Mouse (Mus musculus) left cerebral cortex, postnatal 25 days (tissue): ENCODE results near the gene Tmem185b. TPM values are rescaled to one million over a fixed set of nuclear protein-coding genes. Genes with fewer than 3 reads are reported as not detected.

Experiments used
- DNase-seq, 2 experiments: peaks; one replicate each; pipeline ENCODE4 v3.0.0; 2022; ENCODE audit warnings: low spot score in 2 of 2, mixed read lengths in 1 of 2
- intact Hi-C: fragments of 180-260 bp; cut with DNase I; formaldehyde crosslinking; loops from one replicate; pipeline ENCODE4 v1.15.1; 2025
- total RNA-seq, 2 experiments: library from RNA; stranded (reverse); gene quantifications; 2 replicates each; pipeline ENCODE4 v1.2.3; 2021

The Tmem185b gene
- total RNA-seq = 10 to 100 TPM; 13.9 to 18.5 TPM

DNA sequence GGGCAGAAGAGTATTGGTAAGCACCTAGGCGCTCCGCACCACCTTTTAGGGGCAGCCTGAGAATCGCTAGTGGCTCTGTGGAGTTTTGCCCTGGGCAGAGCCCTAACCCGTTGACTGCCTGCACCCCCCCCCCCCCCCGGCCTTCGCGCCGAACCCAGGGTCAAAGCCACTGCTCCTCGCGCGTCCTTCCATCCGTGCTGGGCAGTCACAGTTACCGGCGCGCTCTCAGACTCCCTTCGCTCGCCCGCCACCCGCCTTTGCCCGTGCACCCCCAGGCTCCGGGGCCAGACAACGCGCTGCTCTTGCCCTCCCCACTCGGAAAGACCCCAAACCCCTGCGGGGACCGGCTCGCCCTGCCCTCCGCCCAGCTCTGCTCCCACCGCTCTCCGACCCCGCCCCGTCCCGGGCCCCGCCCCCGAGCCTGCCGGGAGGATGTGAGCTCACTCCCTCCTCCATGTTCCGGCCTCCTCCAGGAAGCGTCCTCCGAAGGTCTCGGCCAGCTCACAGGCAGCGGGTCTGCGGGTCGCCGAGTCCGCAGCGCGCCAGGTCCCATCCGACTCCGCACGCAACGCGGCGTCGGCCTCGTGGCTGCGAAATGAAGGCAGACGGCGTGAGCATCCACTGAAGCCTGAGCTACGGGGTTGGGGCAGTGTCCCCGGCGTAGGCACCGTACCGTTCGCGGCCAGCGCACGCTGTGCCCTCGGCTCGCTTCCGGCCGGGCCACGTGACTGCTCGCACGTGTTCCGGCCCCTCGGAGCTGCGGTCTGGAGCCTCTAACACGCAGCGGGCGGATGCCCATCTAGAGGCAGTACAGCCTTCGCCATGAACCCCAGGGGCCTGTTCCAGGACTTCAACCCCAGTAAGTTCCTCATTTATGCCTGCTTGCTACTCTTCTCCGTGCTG lies at the start of gene Tmem185b:
TSS of gene Tmem185b (plus strand) at position 472 of the 903 bp plus-strand sequence.
- intact Hi-C loops = no loop called here

DNA sequence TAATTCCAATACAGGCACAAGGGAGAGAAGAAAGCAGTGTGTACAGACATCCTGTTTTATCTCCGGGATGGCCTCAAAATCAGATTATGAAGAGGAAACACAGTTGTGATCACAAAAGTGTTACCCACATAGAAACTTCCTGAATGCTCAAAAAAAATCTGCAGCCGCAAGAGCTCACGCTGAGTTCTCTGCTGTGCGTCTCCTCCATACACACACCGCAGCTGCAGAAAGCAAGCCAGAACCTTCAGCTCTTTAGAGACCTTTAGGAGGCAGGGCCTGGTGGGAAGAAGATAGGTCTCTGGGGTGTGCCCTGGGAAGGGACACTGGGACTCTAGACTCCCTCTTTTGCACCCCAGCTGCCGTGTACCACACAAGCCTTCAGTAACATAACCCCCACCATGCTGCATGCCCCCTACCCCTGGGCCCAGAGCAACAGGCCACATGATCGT lies 49.0 kb upstream of the Tmem185b start:
- intact Hi-C loops = no loop called here

More for the DNA sequence above, at the start of gene Tmem185b:
- DNase-seq = peak; percentile 85 to 88

DNA sequence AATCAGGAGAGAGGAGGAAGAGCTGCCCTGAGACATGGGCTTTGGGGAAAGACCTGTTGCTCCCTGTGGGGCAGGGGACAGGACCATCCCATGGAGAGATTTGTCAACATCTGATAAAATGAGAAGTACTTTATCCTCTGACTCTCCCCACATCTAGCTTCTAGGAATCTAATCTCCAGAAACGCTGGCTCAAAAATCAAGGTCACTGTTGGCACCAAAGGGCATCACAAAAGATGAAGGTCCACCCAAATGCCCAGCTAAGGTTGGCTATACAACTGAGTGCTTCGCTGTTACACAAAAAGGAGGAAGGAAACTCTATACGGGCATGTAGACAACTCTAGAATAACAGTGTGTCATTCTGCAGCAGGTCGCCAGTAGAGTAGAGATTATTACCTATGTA lies 46.3 kb upstream of the Tmem185b start:
- intact Hi-C loops = loop anchor here (5.0 kb wide), 1 partner anchor 387 kb away; no protein-coding TSS in a partner anchor
- no peak for DNase-seq

More for the DNA sequence above, 49.0 kb upstream of the Tmem185b start:
- DNase-seq = no peak

DNA sequence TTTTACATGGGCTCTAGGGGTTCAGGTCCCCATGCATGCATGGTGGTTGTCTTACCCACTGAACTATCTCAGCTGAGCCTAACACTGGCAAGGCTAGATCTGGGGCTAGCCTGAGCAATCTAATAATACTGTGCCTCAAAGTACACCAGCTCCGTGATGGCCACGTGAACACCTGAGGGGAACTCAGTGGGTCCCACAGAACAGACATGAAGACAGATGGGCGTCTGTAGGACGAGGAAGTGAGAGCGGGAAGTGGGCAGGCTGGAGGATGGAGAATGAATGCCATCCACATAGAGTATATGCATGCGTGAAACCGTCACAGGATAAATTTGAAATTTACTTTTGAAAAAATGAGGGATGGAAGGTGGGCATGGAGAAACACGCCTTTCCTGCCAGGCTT lies 45.3 kb upstream of the Tmem185b start:
- no peak for DNase-seq
- intact Hi-C loops = loop anchor here (5.0 kb wide), 1 partner anchor 388 kb away; no protein-coding TSS in a partner anchor

DNA sequence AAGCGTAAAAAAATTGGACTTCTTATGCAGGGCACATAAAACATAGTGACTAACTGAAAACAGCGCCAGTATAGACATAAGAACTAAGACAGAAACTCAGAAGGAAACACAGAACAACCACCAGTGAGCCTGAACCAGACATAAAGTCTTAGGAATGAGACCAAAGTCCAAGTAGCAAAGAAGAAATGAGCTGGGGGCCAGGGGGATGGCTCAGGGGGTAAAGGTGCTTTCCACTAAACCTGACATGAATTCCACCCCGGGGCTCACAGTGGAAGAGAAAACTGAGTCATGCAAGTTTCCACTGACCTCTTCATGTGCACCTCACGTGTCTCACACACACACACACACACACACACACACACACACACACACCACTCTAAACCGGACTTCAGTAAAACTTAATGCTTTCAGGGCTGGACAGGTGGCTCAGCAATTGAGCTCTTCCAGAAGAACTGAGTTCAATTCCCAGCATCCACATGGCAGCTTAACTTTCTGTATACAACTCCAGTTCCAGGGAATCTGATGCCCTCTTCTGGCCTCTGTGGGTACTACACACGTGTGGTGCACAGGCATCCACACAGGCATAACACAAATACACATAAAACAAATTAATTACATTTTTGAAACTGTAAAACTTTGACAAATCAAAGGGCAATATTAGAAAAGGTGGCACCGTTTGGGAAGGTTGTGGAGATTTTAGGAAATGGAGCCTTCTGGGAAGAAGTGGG lies 44.6 kb upstream of the Tmem185b start:
- DNase-seq = no peak
- intact Hi-C loops = loop anchor here (5.0 kb wide), 1 partner anchor 389 kb away; no protein-coding TSS in a partner anchor

DNA sequence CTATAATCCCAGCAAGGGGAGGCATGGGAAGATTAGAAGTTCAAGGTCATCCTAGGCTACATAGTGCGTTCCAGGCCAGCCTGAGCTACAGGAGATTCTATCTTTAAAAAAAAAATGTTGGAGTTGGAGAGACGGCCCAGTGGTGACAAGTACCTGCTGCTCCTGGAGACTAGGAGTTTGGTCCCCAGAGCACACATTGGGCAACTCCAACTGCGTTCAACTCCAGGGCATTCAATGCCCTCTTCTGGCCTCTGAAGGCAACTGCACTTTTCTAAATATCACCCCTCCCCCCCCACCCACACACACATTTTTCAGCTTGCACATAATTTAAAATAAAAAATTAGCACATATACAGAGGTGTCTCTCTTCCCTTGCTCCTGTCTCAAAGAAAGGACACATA lies 43.1 kb upstream of the Tmem185b start:
- intact Hi-C loops = loop anchor here (5.0 kb wide), 1 partner anchor 391 kb away; no protein-coding TSS in a partner anchor
- DNase-seq = no peak

DNA sequence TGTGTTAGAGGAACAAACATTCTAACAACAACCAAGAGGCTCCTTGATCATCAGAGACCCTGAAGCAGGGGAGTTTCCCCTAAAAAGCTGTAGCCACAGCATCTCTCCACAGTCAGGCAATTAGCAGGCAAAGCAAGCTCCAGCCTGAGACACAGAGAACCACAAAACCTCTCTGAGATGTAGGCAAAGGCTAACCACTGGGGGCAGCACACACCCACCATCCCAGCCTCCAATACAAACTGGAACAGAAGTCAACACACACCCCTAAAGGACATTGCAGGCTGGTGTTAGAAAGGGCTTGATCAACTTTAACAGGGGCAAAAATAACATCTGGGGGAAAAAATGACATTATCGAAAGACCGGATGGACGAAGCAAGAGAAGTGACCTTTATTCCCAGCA lies 41.5 kb upstream of the Tmem185b start:
- no peak for DNase-seq
- intact Hi-C loops = loop anchor here (5.0 kb wide), 1 partner anchor 392 kb away; no protein-coding TSS in a partner anchor

DNA sequence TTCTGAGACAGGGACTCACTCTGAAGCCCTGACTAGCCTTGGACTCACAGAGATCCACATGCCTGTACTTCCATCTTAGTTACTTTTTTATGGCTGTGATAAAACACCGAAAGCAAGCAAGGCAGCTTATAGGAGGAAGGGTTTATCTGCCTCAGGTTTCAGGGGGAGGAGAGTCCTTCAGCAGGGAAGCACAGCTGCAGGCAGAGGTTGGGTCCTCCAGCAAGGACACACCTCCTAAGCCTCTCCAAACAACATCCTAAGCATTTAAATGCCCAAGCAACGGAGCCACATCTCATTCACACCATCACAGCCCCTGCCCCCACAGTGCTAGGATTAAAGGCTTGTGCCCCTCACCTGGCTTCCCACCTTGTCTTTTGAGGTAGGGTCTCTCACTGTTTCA lies 40.1 kb upstream of the Tmem185b start:
- intact Hi-C loops = no loop called here
- DNase-seq = no peak

DNA sequence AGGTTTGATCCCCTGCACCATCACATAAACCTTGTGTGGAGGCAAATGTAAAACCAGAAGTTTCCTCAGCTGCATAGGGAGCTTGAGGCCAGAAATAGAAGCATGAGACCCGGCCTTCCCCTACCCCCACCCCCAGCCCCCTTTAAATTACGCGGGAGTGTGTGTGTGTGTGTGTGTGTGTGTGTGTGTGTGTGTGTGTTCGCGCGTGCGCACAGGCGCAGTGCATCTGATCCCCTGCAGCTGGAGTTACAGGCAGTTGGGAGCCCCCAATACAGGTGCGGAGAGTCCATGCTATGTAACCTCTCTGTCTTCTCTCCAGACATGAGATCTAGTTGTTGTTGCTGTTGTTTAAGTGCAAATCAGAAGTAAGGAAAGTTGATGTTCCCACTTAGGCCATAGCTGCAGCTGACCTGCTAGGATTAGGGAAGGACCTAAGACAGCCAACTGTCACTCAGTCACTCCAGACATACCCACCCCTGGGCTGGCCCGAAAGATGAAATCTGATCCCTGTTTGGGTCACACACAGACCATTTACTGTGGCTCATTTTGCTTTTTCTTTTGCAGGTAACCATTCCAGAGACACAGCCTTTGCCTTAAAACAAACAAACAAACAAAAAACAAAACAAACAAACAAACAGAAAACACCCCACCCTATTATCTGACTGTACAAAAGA lies 37.9 kb upstream of the Tmem185b start:
- no peak for DNase-seq
- intact Hi-C loops = no loop called here

DNA sequence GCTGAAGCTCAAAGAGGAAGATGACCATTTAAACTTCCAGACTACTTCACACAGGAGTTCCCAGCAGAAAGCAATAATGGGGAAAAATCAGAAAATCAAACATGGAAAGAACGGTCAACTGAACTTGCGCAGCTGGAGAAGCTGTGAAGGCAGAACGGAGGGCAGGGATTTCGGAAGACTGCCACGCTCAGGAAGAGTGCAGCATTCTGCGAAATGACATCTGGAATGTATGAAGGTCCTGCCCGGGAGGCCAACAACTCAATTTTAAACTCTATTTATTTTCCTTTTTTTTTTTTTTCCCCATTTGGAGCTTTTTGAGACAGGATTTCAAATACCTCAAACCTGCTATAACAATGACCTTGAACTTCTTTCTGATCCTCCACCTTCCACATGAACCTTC lies 35.2 kb upstream of the Tmem185b start:
- intact Hi-C loops = no loop called here
- no peak for DNase-seq

DNA sequence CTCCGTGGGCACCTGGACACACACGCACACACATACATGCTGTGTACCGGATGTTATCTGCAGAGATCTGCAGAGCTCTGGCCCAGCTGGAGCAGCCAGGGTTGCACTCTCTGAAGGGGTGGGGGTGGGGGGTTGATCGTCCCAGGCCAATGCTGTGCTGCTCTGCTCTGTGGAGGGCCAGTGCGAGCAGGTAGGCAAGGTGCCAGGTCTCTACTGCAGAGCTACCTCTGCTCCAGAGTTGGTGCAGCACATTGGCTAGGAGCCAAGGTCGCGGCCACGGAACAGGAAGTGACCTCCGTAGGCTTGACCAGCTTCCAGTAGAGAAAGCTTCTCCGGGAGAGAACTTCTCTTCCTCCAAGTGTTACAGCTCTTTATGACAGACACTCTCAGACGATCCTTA lies 33.9 kb upstream of the Tmem185b start:
- peak in 1 of 2 experiments; percentile 28 for DNase-seq
- intact Hi-C loops = no loop called here

DNA sequence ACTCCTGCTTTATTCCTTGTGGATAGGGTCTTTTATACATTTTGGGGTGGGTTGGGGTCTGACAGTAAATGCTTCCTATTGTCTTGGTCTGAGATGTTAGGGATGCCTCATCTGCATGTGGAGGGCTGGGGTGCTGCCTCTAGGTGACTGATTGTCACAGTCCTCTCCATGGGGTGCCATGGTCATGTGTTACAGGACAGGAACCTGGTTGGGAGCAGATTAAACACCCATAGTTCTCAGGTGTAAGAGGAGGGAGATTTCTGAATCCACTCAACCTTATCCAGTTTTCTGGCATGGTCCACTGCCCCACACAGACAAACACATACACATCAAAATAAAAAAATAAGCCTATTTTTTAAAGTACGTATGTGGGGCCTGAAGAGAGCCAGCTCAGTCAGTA lies 33.5 kb upstream of the Tmem185b start:
- intact Hi-C loops = no loop called here
- no peak for DNase-seq

DNA sequence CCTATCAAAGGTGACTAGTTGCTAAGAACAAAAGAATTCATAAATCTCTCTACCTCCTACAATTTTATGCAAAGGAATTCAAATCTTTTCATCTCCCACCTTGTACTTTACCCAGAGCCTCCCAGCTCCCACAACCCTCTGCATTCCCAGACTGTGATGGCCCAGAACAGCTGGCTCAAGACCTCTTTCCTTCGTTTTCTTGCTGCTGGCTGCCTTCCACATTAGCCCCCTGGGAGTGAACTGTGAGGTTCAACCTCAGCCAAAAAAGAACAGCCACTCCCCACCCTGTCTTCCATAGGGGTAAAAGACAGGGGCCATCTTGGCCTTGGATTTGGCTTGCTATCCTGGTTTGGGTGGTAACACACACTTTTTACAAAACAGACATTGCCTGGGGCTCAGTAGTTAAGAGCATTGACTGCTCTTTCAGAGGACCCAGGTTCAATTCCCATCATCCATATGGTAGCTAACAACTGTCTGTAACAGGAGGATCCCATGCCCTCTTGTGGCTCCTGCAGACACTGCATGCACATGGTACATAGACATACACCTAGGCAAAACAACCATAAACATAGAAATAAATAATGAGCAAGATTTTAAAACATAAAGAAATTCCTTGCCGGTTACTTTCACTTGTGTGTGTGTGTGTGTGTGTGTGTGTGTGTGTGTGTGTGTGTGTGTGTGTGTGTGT lies 31.8 kb upstream of the Tmem185b start:
- DNase-seq = no peak
- intact Hi-C loops = no loop called here

DNA sequence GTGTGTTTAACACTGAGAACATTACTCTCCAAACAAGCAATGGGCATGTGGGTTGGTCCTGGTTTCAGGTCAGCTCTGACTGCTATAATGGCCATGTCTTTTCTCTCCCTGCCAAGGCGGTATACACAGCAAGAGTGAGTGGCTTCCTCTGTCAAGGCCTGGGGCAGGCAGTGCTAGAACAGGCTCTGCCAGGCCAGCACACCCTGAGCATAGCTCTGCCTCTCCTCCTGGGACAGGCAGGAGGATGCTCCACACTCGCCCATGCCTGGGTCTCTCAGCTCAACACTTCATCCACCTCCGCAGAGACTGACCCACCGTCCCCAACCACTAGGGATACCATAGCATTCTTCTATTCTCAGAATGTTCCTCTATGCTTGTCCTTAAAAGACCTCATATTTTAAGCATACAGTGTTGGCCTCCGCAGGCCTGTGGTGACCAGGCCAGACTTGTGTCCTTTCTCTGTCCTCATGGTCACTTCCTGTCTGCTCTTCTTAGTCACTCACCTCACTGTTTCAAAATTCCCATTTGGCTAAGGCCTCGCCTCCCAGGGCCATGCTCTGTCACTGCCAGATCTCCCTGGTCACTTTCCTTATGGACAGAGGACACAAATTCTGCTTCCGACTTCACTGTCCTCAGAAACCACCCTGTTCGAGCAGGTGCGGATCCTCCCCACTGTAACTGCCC lies 31.1 kb upstream of the Tmem185b start:
- DNase-seq = no peak
- intact Hi-C loops = no loop called here

DNA sequence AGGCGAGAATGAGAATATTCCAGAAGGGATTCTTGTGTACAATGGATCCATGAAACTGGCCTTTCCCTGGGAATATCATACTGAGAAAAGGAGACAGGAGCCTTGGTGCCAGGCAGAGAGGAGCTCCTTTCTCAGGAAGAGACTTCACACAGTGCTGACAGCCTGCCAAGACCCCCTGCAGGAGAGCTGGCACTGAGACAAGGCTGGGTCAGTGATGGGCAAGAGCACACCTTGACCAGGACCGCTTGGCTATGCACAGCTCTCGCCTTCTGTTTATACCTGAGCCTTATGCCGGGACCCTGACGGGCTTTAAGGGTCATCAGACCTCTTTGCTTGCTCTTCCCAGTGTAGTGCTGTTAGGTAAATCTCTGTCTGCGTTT lies 30.6 kb upstream of the Tmem185b start:
- intact Hi-C loops = no loop called here
- DNase-seq = no peak

DNA sequence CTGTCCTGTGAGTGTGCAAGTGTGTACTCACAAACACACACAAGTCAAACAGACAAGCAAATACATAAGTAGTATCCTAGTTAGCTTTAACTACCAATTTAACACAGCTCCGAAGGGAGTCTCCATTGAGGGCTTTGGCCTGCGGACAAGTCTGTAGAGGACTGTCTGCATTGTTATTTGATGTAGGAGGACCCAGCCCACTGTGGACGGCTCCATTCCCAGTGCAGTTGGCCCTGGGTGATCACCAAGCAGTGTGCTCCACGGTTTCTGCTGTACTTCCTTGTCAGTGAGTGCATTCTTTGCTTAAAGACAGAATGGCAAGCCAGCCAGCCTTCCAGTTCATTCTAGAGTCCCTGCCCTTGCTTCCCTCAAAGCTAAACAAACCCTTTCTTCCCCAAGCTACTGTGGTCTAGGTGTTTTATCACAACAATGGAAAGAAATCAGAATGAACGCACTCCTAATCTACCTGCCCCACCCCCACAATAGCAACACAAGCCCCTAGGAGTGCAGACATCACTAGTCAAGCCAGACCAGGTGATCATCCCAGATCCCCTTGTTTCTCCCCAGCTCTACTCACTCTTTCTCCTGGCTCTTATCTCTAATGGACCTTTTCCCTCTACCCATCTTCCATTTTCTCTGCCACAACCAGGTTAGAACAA lies 28.5 kb upstream of the Tmem185b start:
- no peak for DNase-seq
- intact Hi-C loops = no loop called here

DNA sequence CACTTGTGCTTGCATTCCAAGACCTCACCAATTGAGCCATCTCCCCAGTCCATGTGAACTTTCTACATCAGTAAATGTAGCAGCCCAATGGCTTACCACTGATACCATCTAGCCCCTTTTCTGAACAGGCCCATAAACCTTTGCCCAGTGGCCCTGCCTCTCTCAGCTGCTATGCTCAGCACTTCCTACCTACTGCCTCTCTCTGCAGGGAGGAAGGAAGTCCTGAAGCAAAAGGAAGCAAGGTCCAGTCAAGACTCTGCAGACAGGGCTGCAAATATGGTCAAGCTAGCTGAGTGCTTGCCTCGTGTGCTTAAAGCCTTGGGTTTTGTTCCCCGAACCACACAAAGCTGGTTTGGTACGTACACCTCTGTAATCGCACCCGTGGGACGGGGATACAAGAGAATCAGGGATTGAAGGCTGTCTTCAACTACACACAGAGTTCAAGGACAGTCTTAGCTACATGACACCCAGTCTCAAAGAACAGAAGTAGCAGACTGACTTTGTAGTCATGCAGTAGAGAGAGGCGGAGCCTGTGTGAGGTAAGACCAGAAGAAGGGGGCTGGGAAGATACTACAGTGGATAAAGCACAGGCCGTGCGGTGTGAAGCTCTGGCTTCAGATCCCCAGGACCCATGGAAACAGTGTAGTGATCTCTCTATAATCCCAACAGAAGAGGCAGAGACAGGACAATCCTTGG lies 27.3 kb upstream of the Tmem185b start:
- intact Hi-C loops = no loop called here

DNA sequence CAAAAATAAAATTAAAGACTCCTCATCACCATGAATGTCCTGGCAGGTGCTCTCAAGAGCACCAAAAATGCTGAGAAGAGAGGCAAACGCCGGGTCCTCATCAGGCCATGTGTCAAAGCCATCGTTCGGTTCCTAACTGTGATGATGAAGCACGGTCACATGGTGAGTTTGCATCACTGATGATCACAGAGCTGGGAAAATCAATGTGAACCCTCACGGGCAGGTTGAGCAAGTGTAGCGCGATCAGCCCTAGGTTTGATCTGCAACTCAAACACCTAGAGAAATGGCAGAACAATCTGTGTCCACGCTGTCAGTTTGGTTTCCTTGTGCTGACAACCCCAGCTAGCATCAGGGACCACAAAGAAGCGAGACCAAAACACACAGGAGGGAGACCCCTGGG lies 26.5 kb upstream of the Tmem185b start:
- intact Hi-C loops = no loop called here
- DNase-seq = no peak

More for the DNA sequence above, 27.3 kb upstream of the Tmem185b start:
- no peak for DNase-seq
